Mouse (Mus musculus): ENCODE data around the gene Syt16. TPM values are rescaled to one million over a fixed set of nuclear protein-coding genes. Genes with fewer than 3 reads are reported as not detected.

Syt16 gene
- polyA plus RNA-seq (2012; rRNA removed): 0.04 TPM in 1 of 2 replicates, not detected in the other

DNA sequence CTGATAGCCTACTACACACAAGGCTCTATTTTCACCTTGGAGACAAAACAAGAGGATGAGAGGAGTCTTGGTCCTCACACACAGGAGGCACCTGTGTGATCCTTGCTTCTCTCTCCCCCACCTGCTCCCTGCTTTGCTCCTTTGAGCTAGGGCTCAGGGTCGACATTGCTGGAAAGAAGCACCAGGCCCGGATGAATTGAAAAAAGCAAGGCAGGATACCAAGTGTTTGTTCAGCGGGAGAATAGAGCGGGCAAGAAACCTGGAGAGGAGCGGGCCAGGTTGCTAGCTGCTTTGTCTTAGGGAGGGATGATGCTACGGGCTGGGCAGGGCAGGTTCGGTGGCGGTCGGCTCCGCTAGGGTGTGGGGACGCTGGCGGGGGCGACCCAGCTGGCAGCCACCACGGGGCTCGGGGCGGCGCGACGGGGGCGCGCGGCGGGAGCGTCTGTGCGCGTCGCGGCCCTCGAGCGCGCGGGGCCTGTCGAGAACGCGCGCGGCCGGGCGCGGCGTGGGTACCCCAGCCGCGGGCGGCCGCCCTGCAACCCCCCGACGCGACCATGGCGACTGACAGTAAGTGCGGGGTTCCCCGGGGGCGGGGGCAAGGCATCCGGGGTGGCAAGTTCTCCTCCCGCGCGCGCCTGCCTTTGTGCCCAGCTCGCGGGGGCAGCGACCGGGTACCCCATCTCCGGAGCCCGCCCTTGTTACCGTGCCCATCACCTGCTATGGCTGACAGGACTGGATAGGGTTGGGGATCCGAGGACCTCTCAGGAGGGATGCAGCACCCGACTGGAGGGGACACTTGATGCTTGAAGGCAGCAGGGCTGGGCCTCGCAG lies at the start of gene Syt16:
TSS of gene Syt16 (plus strand) at position 365 of the 831 bp plus-strand sequence.
- no peak for DNase-seq (ENCODE audit: low read depth)

DNA sequence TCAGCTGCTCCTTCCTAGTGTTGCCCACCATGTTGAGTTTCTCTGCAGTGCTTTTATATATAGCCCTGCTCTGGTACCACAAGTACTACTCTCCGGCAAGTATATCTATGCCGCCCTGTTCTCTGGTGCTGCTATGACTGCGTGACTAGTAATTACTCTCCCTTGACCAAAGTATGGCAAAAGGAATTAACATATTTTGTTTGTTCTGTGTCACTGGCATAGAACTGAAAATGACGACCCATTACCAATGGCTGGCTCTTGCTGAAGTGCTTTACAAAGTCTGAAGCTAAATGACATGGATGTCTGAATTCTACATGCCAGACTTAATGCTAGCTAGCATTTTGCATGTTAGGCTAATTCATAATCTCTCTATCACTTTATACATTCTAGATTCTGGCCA lies 49.0 kb upstream of the Syt16 start:
- DNase-seq (ENCODE audit: low read depth): no peak

DNA sequence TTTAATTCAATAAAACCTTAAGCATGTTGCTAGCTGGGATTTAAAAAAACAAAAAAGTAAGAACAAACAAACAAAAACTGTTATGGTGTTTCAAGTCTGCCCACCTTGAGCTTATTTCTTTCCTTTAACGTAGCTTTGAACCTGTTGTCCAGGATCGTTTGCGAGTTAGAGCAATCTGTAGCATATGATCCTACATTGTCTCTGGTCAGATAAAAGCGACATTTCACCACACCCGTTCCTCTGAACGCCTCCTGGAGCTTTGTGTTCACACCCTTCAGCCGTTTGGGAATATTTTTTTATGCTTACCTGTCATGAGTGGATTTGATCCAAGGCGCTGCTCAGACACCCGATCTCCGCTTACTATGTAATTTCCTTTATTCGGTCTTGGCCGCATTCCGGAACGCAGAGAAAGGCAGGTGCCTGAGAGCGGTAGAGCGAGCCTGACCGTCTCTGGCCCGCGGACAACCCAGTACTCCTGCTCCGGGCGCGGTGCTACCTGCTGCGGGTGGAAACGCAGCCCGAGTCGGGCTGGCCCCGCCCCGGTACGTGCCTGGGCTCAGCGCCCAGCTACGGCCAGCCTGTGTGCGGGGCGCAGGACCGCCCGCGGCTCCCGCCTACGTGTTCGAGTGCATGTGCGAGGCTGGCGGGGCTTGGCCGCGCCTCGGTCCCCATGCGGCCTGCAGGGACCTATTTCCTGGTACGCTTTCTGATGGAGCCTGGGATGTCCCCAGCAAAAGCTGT lies 48.0 kb upstream of the Syt16 start:
- no peak for DNase-seq (ENCODE audit: low read depth)

DNA sequence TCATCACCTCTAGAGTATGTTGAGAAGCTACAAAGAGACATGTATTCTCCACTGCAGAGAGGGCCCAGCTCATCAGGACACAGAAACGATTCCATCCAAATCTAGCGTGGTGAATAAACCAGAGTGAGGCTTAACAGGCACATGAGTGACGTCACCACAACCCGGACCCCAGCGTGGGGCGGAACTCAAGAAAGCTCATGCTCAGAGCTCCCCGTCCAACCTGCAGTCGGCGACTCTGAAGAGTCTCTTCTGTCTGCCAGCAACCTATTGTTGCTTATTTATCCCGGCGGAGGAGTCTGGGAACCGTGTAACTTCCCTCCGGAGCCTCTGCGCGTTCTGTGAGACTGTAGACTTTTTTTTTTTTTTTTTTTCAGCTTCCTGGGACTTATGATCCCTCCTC lies 44.6 kb upstream of the Syt16 start:
- DNase-seq (ENCODE audit: low read depth): no peak

DNA sequence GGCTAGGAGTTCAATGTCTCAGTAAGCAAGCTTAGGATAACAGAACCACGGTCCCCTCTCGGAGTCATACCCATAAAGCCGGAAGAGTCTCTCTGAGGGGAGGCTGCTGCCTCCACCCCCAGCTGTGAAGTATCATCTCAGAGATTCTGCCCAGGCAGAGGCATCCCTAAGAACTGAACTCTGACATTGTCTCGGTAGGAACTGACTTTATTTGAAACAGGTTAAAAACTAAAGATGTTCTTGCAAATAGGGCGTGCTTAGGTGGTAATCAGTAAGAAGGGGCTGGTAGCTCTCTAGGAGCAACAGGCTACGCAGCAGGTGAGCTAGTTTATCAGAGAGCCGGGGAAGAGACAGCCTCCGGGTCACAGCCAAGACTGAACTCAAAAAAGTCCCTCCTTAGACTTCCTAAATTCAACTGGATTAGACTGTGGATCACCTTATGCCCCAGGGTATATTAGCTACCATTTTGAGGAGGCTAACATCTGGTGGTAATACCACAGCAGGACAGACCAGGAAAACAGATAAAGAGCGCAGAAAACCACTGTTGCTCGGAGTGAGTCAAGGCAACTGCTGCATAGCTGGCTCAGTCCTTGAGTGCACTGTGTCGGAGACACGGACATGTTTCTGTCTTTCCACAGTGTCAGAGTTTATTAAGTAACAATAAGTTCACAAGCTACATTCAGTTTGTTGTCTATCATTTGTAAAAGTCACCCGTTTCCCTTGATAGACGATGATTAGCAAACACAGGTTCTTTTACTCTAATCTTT lies 43.9 kb upstream of the Syt16 start:
- no peak for DNase-seq (ENCODE audit: low read depth)

DNA sequence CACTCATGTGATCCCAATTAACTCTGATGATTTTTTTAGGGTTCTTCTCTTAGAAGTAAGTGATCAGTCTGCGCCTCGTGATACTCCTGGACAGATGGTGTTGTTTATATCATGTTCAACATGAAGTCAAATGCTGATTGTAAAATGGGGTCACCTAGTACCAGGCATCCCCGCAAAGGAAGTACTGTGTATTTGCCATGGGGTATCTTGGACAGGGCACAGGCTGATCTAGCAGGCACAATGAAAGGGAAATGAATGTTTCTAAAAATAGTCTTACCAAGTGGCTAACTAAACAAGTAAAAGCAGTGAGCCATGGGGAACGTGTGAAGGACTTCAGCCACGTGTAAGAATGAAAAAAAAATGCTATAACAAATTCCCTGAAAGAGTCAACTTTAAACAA lies 42.7 kb upstream of the Syt16 start:
- no peak for DNase-seq (ENCODE audit: low read depth)

DNA sequence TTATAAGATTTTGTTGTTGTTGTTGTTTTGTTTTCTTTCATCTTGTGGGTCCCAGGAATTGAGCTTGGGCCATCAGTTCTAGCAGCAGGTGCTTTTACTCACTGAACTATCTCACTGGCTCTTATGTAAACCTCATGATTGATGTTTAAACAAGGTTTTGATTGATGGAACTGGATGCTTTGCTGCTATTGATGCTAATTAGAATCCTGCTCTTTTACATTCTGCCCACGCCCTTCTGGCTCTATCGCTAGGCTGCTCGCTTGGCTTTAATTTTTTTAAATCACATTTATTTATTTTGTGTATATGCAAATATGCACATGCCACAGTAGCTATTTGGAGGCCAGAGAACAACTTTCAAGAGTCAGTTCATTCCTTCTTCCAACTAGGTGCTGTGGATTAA lies 39.8 kb upstream of the Syt16 start:
- DNase-seq (ENCODE audit: low read depth): no peak

DNA sequence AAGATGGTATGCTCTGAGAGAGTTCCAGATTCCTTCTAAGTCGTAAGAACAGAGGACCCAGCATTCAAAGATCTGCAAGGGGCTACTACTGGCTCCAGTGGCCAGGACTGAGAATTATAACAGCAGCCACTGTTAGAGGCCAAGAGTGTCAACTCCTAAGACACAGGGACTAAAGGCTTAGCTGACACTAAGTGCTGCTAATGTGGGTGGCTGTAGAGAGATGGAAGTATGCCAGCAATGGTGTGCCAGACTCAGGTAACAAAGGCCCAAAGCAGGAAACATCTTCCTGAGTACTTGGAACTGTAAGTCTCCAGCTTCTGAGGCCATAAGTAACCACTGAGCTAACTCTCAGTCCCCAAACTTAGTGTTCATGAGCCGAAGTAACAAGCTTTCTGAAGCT lies 38.6 kb upstream of the Syt16 start:
- DNase-seq (ENCODE audit: low read depth): peak; percentile 52

DNA sequence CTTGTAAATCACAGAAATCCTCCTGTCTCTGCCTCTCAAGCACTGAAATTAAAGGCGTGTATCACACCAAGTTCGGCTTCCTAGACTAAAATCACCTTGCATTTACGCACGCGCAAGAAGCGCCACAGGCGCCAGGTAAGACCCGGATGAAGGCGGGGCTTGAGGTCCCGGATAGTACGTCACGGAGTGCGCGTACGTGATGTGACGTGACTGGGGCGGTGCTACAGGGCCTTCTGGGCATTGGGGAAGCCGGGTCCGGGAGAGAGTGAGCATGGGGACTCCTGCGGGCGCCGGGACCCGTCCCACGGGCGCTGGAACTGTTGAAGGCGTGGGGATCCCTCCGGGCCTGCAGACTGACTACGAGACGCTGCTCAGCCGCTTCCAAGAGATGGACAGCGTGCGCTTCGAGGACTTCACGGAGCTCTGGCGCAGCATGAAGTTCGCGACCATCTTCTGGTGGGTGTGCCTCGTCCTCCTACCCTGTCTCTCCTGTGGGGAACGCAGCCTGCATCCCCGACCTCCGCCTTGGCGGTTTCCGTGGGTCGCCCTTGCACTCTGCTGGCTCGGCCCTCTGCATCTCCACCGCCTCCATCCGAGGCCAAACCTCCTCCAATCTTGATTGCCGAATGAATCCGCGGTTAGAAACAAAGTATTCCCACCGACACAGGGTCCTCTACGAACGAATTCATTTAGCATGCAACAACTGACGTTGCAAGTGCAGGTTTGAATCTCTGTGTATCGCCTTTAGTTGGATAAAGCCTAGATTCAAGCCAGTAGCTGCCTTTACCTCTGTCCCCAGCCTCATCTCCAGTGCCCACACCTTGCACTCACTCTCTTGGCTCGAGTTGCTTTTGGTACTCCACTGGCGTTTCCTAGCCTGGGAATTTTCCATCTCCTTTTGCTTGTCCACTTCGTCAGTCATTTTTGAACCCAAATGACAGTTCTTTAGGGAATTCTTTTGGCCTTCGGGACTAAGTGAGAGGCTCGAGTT lies 32.9 kb upstream of the Syt16 start, which contains the start of gene Snapc1:
TSS of gene Snapc1 (plus strand) at position 191 of the 991 bp plus-strand sequence.
- peak; percentile 60 for DNase-seq (ENCODE audit: low read depth)

DNA sequence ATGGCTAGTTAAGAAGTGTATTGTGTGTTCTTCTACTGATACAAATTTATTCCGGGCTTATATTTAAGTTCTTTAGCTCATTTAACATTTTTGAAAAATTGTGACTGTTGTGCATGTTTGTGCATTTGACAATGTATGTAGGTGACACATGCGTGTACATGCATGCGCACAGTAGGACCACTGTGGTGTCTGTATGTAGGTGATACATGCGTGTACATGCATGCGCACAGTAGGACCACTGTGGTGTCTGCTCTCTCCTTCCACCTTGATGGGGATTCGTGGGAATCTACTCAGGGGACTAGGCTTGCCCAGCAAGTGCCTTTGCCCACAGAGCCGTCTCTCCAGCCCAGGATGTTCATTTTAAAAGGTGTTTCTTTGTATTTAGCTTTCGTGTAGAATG lies 28.3 kb upstream of the Syt16 start:
- no peak for DNase-seq (ENCODE audit: low read depth)

DNA sequence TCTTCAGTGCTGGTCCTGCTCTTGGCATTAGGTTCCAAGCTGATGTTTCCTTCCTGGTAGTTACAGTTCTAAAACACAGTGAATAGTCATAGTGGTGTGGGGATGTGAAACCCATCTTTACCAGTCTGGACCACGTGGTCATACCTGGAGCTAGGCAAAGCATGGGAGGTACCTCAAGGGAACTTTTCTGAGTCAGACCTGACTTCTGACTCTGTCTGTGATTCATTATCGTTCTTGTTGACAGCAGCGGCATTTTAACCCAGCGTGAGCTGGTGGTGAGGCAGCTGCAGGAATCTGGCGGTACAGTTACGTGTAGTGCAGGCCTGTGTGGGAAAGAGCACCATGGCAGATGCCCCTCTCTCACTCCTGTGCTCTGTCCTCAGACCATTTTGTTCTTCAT lies 22.9 kb upstream of the Syt16 start:
- DNase-seq (ENCODE audit: low read depth): no peak

DNA sequence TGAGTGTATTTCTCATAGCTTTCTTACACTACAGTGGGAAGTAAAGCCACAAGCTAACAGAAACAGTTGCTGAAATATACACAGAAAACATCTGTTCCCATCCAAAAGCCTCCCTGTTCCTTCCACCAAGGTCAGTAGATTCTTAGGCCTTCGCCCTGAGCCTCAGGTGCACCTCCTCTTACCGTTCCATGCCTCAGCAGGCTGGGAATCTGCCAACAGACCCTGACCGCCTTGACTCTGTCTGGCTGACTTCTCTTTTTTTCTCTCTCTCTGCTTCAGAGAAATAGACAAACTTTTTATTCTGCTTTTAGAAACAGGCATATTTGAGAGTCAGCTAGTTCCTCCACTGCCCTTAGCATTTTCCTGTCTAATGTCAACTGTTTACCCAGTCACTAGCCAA lies 19.3 kb upstream of the Syt16 start:
- DNase-seq (ENCODE audit: low read depth): no peak

DNA sequence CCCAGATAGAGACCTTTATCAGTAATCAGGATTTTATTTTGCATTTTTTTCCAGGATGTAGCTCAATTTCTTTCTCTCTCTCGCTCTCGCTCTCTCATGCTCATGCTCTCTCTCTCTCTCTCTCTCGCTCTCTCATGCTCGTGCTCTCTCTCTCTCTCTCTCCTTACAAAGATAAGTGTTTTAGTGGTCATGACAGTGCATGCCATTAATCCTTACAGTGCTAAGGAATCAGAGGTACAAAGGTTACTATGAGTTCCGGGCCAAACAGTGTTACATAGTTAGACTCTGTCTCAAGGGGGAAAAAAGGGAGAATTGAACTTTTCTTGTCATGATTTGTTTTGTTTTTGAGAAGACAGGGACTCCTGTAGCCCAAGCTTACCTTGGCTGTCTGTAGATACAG lies 17.8 kb upstream of the Syt16 start:
- DNase-seq (ENCODE audit: low read depth): no peak

DNA sequence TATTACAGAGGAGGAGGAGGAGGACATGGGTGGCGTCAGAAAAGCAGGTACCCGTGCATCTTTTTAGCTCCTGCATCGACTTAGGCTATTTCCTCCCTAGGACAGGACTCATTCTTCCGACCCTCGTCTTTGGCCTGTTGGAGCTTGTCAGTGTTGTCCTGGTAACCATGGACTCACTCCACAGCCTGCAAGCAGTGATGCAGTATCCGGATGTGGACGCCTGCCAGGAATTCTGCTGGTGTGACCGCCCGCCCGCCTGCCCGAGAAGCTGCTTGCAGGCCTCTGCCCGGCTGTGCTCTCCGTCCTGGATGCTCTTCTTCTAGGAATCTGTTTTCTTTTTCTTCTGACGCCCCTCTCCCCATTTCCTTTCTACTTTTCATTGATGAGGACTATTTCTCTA lies 14.9 kb upstream of the Syt16 start:
- no peak for DNase-seq (ENCODE audit: low read depth)

DNA sequence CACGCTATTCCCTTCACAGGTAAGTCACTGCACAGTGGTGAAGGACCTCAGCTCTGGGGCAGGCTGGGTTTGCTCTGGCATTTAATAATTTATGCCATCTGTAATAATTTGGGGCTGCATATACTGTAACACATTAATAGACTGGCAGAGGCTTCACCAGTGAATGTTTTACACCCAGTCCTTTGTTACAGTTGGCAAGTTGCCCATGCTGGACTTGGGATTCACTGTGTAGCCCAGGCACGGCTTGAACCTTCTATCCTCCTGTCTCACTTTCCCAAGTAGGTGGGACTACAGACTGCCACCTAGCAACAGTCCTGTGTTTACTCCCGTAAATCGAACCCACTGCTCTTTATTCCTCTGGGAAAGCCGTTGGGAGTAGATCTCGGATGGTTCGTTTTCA lies 11.2 kb upstream of the Syt16 start:
- DNase-seq (ENCODE audit: low read depth): no peak

DNA sequence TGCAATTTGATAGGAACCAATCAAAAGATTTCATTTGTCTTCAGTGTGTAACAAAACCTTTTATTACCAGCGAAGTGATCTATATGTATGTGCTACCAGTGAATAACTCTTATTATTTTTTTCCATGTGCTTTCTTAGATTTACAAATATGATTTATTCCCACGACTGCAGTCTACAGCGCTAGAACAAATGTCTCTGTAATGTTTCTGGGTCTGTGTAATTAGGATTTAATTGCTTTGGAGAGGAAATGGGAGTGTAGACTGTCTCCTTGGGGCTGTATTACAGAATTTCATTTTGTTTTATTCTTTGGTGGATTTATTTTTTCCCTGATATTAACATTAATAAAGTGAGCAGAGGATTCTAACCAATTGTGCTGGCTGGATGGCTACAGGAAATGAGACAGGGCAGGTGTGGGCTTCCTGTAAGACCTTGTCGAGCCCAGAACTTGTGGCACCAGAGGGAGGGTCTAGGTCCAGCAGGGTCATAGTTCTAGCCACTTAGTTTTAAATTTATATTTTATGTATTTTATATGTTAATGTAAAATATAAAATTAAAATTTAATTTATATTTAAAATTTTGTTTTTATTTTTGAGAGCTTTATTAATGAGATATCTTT lies 9.0 kb upstream of the Syt16 start:
- DNase-seq (ENCODE audit: low read depth): no peak

DNA sequence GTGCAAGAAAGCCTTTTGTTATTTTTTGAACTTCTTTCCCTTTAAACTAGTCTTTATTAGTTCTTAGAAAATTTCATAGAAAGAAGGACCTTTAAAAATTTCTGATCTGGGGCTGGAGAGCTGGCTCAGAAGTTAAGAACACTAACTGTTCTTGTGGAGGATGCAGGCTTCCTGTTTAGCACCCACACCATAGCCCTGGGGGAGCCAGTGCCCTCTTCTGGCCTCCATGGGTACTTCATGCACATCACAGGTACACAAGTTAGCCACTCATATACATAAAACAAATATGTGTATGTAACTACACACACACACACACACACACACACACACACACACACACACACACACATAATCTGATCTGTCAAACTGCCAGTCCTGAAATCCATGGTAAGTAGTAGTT lies 7.9 kb upstream of the Syt16 start:
- DNase-seq (ENCODE audit: low read depth): no peak

DNA sequence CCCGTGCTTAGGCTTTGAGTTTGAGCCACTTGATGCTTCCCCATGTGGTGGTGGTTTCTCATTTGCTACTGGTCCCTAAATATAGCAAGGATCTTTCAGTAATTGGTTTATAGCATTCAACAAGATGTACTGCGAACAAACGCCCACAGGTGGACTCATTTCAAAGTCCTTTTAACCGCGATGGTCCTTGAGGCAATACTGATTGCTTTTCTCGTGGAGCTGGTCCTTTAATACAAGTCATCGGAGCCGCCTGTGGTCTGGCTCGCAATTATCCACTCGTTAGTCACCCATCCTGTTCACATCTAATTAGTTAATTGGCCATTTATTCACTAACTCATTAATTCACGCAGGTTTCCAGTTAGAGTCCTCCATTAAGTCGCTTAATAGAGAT lies 560 bp upstream of the Syt16 start:
- no peak for DNase-seq (ENCODE audit: low read depth)

DNA sequence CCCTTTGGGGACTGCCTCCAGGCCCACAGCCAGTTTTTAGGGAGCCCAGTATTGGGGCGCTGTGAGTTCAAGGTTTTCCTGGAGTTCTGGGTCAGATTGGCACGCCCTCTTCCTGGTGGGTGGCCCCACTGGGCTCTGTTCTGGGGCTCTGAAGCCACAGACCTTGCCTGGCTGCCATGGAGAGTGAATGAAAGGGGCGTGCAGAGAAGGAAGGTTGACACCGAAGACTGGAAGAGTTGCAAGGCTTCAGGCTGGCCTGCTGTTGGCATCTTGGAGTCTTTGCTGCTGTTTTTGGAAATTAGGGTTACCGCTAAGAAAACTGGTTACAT lies 631 bp downstream of the Syt16 start:
- no peak for DNase-seq (ENCODE audit: low read depth)

DNA sequence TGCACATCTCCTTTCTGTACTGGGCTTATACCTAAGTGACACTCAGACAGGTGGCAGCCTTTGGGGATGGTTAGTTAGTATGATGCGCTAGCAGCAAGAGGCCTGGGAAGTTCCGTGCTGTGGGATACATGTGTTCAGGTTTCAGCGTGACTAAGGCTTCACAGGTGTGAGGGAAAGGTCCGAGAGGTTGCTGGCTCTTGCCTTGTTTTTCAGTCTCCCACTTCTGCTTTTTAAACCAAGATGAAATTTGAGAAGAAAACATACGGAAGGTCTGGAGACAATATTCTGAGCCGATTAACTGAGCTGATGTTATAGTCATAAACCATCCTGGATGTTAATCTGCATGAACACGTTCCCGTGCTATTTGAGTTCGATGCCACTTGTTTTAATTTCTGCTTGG lies 5.0 kb downstream of the Syt16 start:
- no peak for DNase-seq (ENCODE audit: low read depth)

DNA sequence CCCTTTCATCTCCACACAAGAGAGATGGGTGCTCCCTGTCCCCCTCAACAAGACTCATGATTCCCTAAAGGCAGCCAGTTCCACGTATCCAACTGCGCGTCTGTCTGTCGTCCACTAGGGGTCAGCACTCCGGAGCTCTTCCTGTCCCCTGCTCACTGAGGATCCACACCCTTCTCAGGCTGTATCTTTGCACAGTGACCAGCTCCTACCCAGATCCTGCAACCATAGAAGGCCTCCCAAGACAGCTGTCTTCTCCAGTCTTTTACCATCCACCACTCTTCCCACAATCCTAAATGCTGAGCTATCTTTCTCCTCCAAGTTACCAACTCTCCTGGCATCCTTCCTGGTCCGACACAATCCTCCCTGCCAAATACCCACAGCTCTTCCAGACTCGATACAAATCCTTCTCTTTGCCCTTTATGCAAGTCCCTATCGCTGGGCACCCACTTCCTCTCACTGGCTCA lies 12.0 kb downstream of the Syt16 start:
- DNase-seq (ENCODE audit: low read depth): no peak

All from gonadal fat pad, adult 2 months (tissue).